9 mouse cellular contexts compared by ENCODE assay signal in genomic region chr14:101946711-101947516, GRCm38 (mm10).
DNase-seq lines count a peak whose midpoint lies in the region; ATAC-seq and TF ChIP-seq lines count a peak whose summit lies in the region.
"Had no signal": no experiment of that assay in that cellular context is flagged by ENCODE, and none has a peak within 500 bp of the region (broad histone marks: within the 10 kb centered on the region; RNA-seq: fewer than 3 reads in every experiment).

No protein-coding gene starts in this region.

- H3K4me3 ChIP-seq in kidney, embryonic 16.5 days (ENCODE audit: low read length), result no peak overlapping the region
- no peak overlapping the region for H3K4me3 ChIP-seq in kidney, embryonic 14.5 days (ENCODE audit: low read length)
- no peak overlapping the region for H3K4me3 ChIP-seq in embryonic facial prominence, embryonic 11.5 days (ENCODE audit: low read depth, low read length)
- no peak overlapping the region for H3K4me3 ChIP-seq in hindbrain, embryonic 15.5 days
- no peak overlapping the region for H3K4me3 ChIP-seq in liver, embryonic 14.5 days (ENCODE audit: insufficient read depth in 1 of 2, low read depth in 2 of 2, low read length in 2 of 2)
- H3K4me3 ChIP-seq: erythroblast, embryonic 14.5 days had no signal

- TF ChIP-seq CTCF in liver, embryonic 14.5 days (IDR thresholded peaks at IDR 0.05; ENCODE audit: low read depth), result peak; percentile 56

- WGBS in kidney, embryonic 16.5 days, result 56% methylated on average over 21 of the region's 21 CpGs
- 62% methylated on average over 21 of the region's 21 CpGs for WGBS in kidney, embryonic 14.5 days
- WGBS in embryonic facial prominence, embryonic 11.5 days, result 59% methylated on average over 21 of the region's 21 CpGs
- 56% methylated on average over 21 of the region's 21 CpGs for WGBS in hindbrain, embryonic 15.5 days
- WGBS in liver, embryonic 14.5 days (ENCODE audit: insufficient replicate concordance), result 44% methylated on average over 21 of the region's 21 CpGs

- peak; percentile 60 for DNase-seq in ZHBTc4 (ENCODE audit: low read depth, low spot score)
- DNase-seq in embryonic facial prominence, embryonic 11.5 days (ENCODE audit: low spot score), result peak; percentile 75
- no peak for DNase-seq in liver, embryonic 14.5 days (ENCODE audit: low read depth in 3 of 3, low spot score in 3 of 3)
- DNase-seq in retina, adult 2 months (ENCODE audit: low read depth, low spot score), result peak; percentile 15
- no peak for DNase-seq in urinary bladder, adult 2 months (ENCODE audit: low spot score)

- TF ChIP-seq EP300 in liver, embryonic 14.5 days (IDR thresholded peaks at IDR 0.05; ENCODE audit: low read depth), result no peak

- no peak overlapping the region for H3K4me2 ChIP-seq in kidney, embryonic 16.5 days (replicated peaks; ENCODE audit: low read depth, low read length)
- no peak overlapping the region for H3K4me2 ChIP-seq in kidney, embryonic 14.5 days (replicated peaks; ENCODE audit: low read depth, low read length)
- H3K4me2 ChIP-seq in embryonic facial prominence, embryonic 11.5 days (ENCODE audit: low read depth, low read length), result no peak overlapping the region
- H3K4me2 ChIP-seq in hindbrain, embryonic 15.5 days, result peak overlapping the region; percentile 30; the same call in 1 of the 2 replicates
- H3K4me2 ChIP-seq in liver, embryonic 14.5 days (ENCODE audit: low read depth), result no peak overlapping the region

- no peaks in the 10 kb centered on the region for H3K27me3 ChIP-seq in kidney, embryonic 16.5 days (ENCODE audit: insufficient read depth, low read length)
- no peaks in the 10 kb centered on the region for H3K27me3 ChIP-seq in kidney, embryonic 14.5 days (ENCODE audit: control insufficient read depth, insufficient read depth, low read length)
- no peaks in the 10 kb centered on the region for H3K27me3 ChIP-seq in embryonic facial prominence, embryonic 11.5 days (ENCODE audit: control insufficient read depth, insufficient read depth, low read length)
- H3K27me3 ChIP-seq in hindbrain, embryonic 15.5 days, result no peaks in the 10 kb centered on the region
- no peaks in the 10 kb centered on the region for H3K27me3 ChIP-seq in liver, embryonic 14.5 days (ENCODE audit: control insufficient read depth, insufficient read depth, low read length)

- no peak overlapping the region for H3K27ac ChIP-seq in kidney, embryonic 16.5 days (ENCODE audit: low read length)
- H3K27ac ChIP-seq in kidney, embryonic 14.5 days (ENCODE audit: low read depth, low read length), result no peak overlapping the region
- no peak overlapping the region for H3K27ac ChIP-seq in embryonic facial prominence, embryonic 11.5 days (replicated peaks; ENCODE audit: low read depth, low read length)
- H3K27ac ChIP-seq in hindbrain, embryonic 15.5 days (replicated peaks), result no peak overlapping the region
- no peak overlapping the region for H3K27ac ChIP-seq in liver, embryonic 14.5 days

- no peaks in the 10 kb centered on the region for H3K36me3 ChIP-seq in kidney, embryonic 16.5 days (ENCODE audit: insufficient read depth, low read length)
- no peaks in the 10 kb centered on the region for H3K36me3 ChIP-seq in kidney, embryonic 14.5 days (ENCODE audit: control insufficient read depth, insufficient read depth, low read length)
- H3K36me3 ChIP-seq in embryonic facial prominence, embryonic 11.5 days (replicated peaks; ENCODE audit: control insufficient read depth, insufficient read depth, low read depth, low read length), result no peaks in the 10 kb centered on the region
- H3K36me3 ChIP-seq in hindbrain, embryonic 15.5 days, result no peaks in the 10 kb centered on the region
- no peaks in the 10 kb centered on the region for H3K36me3 ChIP-seq in liver, embryonic 14.5 days (replicated peaks; ENCODE audit: control insufficient read depth, insufficient read depth, low read depth)

- H3K9me3 ChIP-seq in kidney, embryonic 16.5 days (ENCODE audit: low read length), result no peaks in the 10 kb centered on the region
- H3K9me3 ChIP-seq in kidney, embryonic 14.5 days (ENCODE audit: control insufficient read depth, low read length), result no peaks in the 10 kb centered on the region
- H3K9me3 ChIP-seq in embryonic facial prominence, embryonic 11.5 days (replicated peaks; ENCODE audit: control insufficient read depth, low read length), result no peaks in the 10 kb centered on the region
- no peaks in the 10 kb centered on the region for H3K9me3 ChIP-seq in hindbrain, embryonic 15.5 days
- H3K9me3 ChIP-seq in liver, embryonic 14.5 days (ENCODE audit: control insufficient read depth, low read length), result no peaks in the 10 kb centered on the region

- ATAC-seq in kidney, embryonic 16.5 days (ENCODE audit: low FRiP score, low TSS enrichment), result 0 out of 2 replicates have a peak, but pooled peaks have one; percentile 32
- ATAC-seq in kidney, embryonic 14.5 days (ENCODE audit: low FRiP score, low TSS enrichment), result no peak
- ATAC-seq in embryonic facial prominence, embryonic 11.5 days (replicated peaks; ENCODE audit: insufficient number of reproducible peaks, low FRiP score, low TSS enrichment, low read depth), result no peak
- ATAC-seq in hindbrain, embryonic 15.5 days (ENCODE audit: low FRiP score, low read depth), result peak; percentile 43; the same call in 1 of the 2 replicates
- ATAC-seq in liver, embryonic 14.5 days (ENCODE audit: insufficient read depth), result no peak

- H3K4me1 ChIP-seq in kidney, embryonic 16.5 days (ENCODE audit: insufficient read depth, low read length), result 0 out of 2 replicates have a peak, but pooled peaks cover 6% of the 10 kb centered on the region
- H3K4me1 ChIP-seq in kidney, embryonic 14.5 days (ENCODE audit: control insufficient read depth, insufficient read depth, low read length), result no peaks in the 10 kb centered on the region
- H3K4me1 ChIP-seq in embryonic facial prominence, embryonic 11.5 days (ENCODE audit: control insufficient read depth, insufficient read depth, low read length), result no peaks in the 10 kb centered on the region
- H3K4me1 ChIP-seq in hindbrain, embryonic 15.5 days (replicated peaks), result peaks cover 3% of the 10 kb centered on the region; the same call in 1 of the 2 replicates
- H3K4me1 ChIP-seq in liver, embryonic 14.5 days (replicated peaks; ENCODE audit: control insufficient read depth in 2 of 2, insufficient read depth in 2 of 2, low read length in 1 of 2), result peaks cover 0 to 3% of the 10 kb centered on the region in 2 experiments; a peak in 2 of 4 replicates

- no peak overlapping the region for H3K9ac ChIP-seq in kidney, embryonic 16.5 days (replicated peaks; ENCODE audit: low read length)
- no peak overlapping the region for H3K9ac ChIP-seq in kidney, embryonic 14.5 days (ENCODE audit: low read depth, low read length)
- H3K9ac ChIP-seq in embryonic facial prominence, embryonic 11.5 days (replicated peaks; ENCODE audit: low read length), result no peak overlapping the region
- no peak overlapping the region for H3K9ac ChIP-seq in hindbrain, embryonic 15.5 days
- H3K9ac ChIP-seq in liver, embryonic 14.5 days (replicated peaks), result no peak overlapping the region

Comparison
In these comparisons a context has a peak if more than half of its experiments do, and no peak if none do; other contexts are left out.
1. ATAC-seq: peak in kidney, embryonic 16.5 days (single experiment) and hindbrain, embryonic 15.5 days (single experiment); none in kidney, embryonic 14.5 days (single experiment), embryonic facial prominence, embryonic 11.5 days (single experiment) and liver, embryonic 14.5 days (single experiment).
2. DNase-seq: peak in ZHBTc4 (single experiment), embryonic facial prominence, embryonic 11.5 days (single experiment) and retina, adult 2 months (single experiment); none in liver, embryonic 14.5 days (0 of 3) and urinary bladder, adult 2 months (single experiment).